Mouse (Mus musculus) midbrain, postnatal 0 days (tissue): ENCODE data around the gene Klf9. TPM values are rescaled to one million over a fixed set of nuclear protein-coding genes. Genes with fewer than 3 reads are reported as not detected.

Source experiments
- ATAC-seq: fragments of 200-750 bp; cut with Nextera tagmentation; 2 replicates; pipeline ENCODE4 v1.8.0; 2017; ENCODE audit warnings: moderate number of reproducible peaks, mild to moderate bottlenecking, moderate TSS enrichment, moderate library complexity; ENCODE audit not compliant: low FRiP score
- DNase-seq: peaks from one replicate; pipeline ENCODE4 v3.0.0-alpha.2; 2015; ENCODE audit warnings: low spot score
- H3K27ac ChIP-seq: fragments of 300-500 bp; sonication (generic); 2 replicates; pipeline ENCODE4 v1.5.1; 2014; ENCODE audit warnings: low read depth, mild to moderate bottlenecking, low read length, mixed read lengths
- H3K27me3 ChIP-seq: fragments of 300-500 bp; sonication (generic); 2 replicates; pipeline ENCODE4 v1.6.1; 2014; ENCODE audit warnings: low read length, control low read depth, mixed read lengths; ENCODE audit not compliant: insufficient read depth
- H3K36me3 ChIP-seq: fragments of 300-500 bp; sonication (generic); 2 replicates; pipeline ENCODE4 v1.6.1; 2014; ENCODE audit warnings: low read length, control low read depth, mixed read lengths; ENCODE audit not compliant: insufficient read depth
- H3K4me1 ChIP-seq: fragments of 300-500 bp; sonication (generic); 2 replicates; pipeline ENCODE4 v1.6.1; 2014; ENCODE audit warnings: mild to moderate bottlenecking, control low read depth, antibody characterized with exemption, low read length, mixed read lengths; ENCODE audit not compliant: insufficient read depth
- H3K4me2 ChIP-seq: fragments of 300-500 bp; sonication (generic); 2 replicates; pipeline ENCODE4 v1.6.1; 2014; ENCODE audit warnings: low read depth, mild to moderate bottlenecking, low read length, mixed read lengths; ENCODE audit not compliant: poor library complexity, severe bottlenecking
- H3K4me3 ChIP-seq: fragments of 300-500 bp; sonication (generic); 2 replicates; pipeline ENCODE4 v1.5.1; 2014; ENCODE audit warnings: low read depth, mild to moderate bottlenecking, low read length, moderate library complexity
- H3K9ac ChIP-seq: fragments of 300-500 bp; sonication (generic); replicated peaks from 2 replicates; pipeline ENCODE4 v1.6.1; 2014; ENCODE audit warnings: mild to moderate bottlenecking, low read length, moderate library complexity, mixed read lengths; ENCODE audit not compliant: poor library complexity, severe bottlenecking
- H3K9me3 ChIP-seq: fragments of 300-500 bp; sonication (generic); 2 replicates; pipeline ENCODE4 v1.6.1; 2016; ENCODE audit warnings: low read length, control low read depth
- CTCF ChIP-seq: IDR thresholded peaks from 2 replicates; pipeline ENCODE4 v1.5.1; 2016; ENCODE audit warnings: antibody characterized with exemption, mild to moderate bottlenecking
- WGBS: fragments of 180-500 bp; shearing (Covaris S2); extraction: QIAGEN DNeasy Blood & Tissue Kit; methylation state at CpG from one replicate; pipeline ENCODE4 v1.1.7; 2014; 5-methylcytosine and 5-hydroxymethylcytosine counted together
- polyA plus RNA-seq: library from polyadenylated mRNA; unstranded; fragments of >200 nt; fragmentation: Nextera tagmentation; extraction: Ambion mirVana; gene quantifications from 2 replicates; pipeline ENCODE4 v1.2.1, GENCODE M21; 2015
- total RNA-seq: library from RNA; depleted of rRNA; stranded (reverse); fragments of >200 nt; gene quantifications from 2 replicates; pipeline ENCODE4 v1.2.3, GENCODE M21; 2014

Gene Klf9
- total and polyA plus RNA-seq, 2 experiments from 2014 or later = 7.4 to 13.8 TPM

- 87% methylated on average over 16 of the region's 16 CpGs for WGBS
- H3K4me1 ChIP-seq = no peaks in the 10 kb centered on the region
- H3K9me3 ChIP-seq = no peaks in the 10 kb centered on the region
- H3K4me2 ChIP-seq = no peak overlapping the region
- no peak for TF ChIP-seq CTCF
- H3K27ac ChIP-seq = no peak overlapping the region
- no peak for DNase-seq
- H3K36me3 ChIP-seq = no peaks in the 10 kb centered on the region
- H3K27me3 ChIP-seq = no peaks in the 10 kb centered on the region
- ATAC-seq = no peak
- no peak overlapping the region for H3K4me3 ChIP-seq
- H3K9ac ChIP-seq = no peak overlapping the region
Observed at GRCm38 (mm10) chr19:23164651-23165240, 23.7 kb downstream of the Klf9 start.

GRCm38 (mm10) chr19:23166550-23167284, 25.7 kb downstream of the Klf9 start:
- no peak for TF ChIP-seq CTCF
- Histone ChIP-seq H3K36me3 (no peaks in the 10 kb centered on the region), H3K4me1 (no peaks in the 10 kb centered on the region), H3K9ac (no peak overlapping the region), H3K4me2 (no peak overlapping the region), H3K9me3 (no peaks in the 10 kb centered on the region), H3K27ac (no peak overlapping the region), H3K27me3 (no peaks in the 10 kb centered on the region), H3K4me3 (no peak overlapping the region)
- 62% methylated on average over 11 of the region's 11 CpGs for WGBS
- no peak for ATAC-seq
- peak; percentile 10 for DNase-seq

DNA sequence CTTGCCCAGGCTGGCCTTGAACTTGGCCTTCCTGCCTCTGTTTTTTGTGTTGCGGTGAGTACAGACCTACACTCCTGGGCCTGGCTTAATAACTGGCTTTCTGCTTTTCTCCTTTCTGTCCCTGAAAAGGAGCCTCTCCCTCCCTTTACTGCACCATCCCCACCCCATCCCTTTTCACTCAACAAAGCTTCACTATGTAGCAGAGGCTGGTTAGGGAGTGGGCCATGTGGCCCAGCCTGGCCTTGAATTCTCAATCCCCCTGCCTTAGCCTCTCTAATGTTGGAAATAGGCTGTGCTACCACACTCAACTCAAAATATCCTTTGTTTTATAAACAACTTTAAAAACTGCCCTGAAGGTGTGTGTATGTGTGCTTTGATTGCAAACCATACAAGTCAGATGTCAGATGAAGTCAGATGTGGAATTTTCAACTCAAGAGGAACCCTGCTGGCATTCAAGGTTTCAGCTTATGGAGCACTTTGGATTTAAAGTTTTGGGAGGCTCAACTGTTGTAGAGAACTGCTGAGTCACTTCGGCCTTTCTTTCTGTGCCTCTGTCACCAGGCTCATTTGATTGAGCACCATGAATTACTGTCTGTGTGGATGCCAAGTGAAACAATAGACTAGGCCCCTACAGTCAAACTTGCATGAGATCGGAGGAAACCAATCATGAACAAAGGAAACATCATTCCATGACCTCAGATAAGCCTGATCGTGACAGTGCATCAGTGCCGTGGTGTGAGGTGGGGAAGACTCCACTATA, 28.1 kb downstream of the Klf9 start:
- H3K9ac ChIP-seq = no peak overlapping the region
- H3K9me3 ChIP-seq = no peaks in the 10 kb centered on the region
- no peak for TF ChIP-seq CTCF

GRCm38 (mm10) chr19:23169659-23170050, 28.6 kb downstream of the Klf9 start:
- ATAC-seq = no peak
- Histone ChIP-seq H3K9me3 (no peaks in the 10 kb centered on the region), H3K36me3 (no peaks in the 10 kb centered on the region), H3K27ac (no peak overlapping the region), H3K27me3 (no peaks in the 10 kb centered on the region), H3K4me3 (no peak overlapping the region), H3K4me1 (no peaks in the 10 kb centered on the region), H3K4me2 (no peak overlapping the region), H3K9ac (no peak overlapping the region)
- TF ChIP-seq CTCF = no peak
- no peak for DNase-seq
- 100% methylated on average over 2 of the region's 2 CpGs for WGBS

More for the DNA sequence above, 28.1 kb downstream of the Klf9 start:
- Histone ChIP-seq H3K27ac (no peak overlapping the region), H3K4me1 (no peaks in the 10 kb centered on the region), H3K4me2 (no peak overlapping the region), H3K4me3 (no peak overlapping the region), H3K27me3 (no peaks in the 10 kb centered on the region), H3K36me3 (no peaks in the 10 kb centered on the region)
- ATAC-seq (no peak), DNase-seq (no peak)
- WGBS = 83% methylated on average over 5 of the region's 5 CpGs

- 74% methylated on average over 5 of the region's 5 CpGs for WGBS
- H3K36me3 ChIP-seq = no peaks in the 10 kb centered on the region
- no peaks in the 10 kb centered on the region for H3K27me3 ChIP-seq
- no peaks in the 10 kb centered on the region for H3K4me1 ChIP-seq
- no peak overlapping the region for H3K4me2 ChIP-seq
- no peak for TF ChIP-seq CTCF
- DNase-seq (peak; percentile 47), ATAC-seq (no peak)
- H3K4me3 ChIP-seq = no peak overlapping the region
- H3K9me3 ChIP-seq = no peaks in the 10 kb centered on the region
- H3K9ac ChIP-seq = no peak overlapping the region
- H3K27ac ChIP-seq = no peak overlapping the region
Observed at GRCm38 (mm10) chr19:23170476-23170875, 29.4 kb downstream of the Klf9 start.

DNA sequence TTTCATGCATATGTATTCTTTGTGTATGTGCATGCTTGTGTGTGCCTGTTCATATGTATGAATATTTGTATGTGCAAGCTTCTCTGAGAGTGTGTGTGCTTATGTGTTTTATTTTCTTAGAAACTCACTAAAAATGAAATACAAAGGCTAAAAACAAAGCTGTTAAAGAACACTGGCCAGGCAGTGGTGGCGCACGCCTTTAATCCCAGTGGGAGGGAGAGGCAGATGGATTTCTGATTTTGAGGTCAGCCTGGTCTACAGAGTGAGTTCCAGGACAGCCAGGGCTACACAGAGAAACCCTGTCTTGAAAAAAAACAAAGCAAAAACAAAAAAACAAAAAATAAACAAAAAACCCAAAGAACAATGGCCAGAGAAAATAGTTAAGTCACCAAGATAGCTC, 30.1 kb downstream of the Klf9 start:
- no peaks in the 10 kb centered on the region for H3K9me3 ChIP-seq
- H3K36me3 ChIP-seq = no peaks in the 10 kb centered on the region
- no peak overlapping the region for H3K9ac ChIP-seq
- no peak overlapping the region for H3K4me2 ChIP-seq
- H3K4me1 ChIP-seq = no peaks in the 10 kb centered on the region
- no peak overlapping the region for H3K4me3 ChIP-seq
- ATAC-seq (no peak), DNase-seq (no peak)
- no peak overlapping the region for H3K27ac ChIP-seq
- H3K27me3 ChIP-seq = no peaks in the 10 kb centered on the region
- 83% methylated on average over 2 of the region's 2 CpGs for WGBS
- TF ChIP-seq CTCF = no peak
